Mouse (Mus musculus): ENCODE data around the gene Med12.

Gene Med12

DNA sequence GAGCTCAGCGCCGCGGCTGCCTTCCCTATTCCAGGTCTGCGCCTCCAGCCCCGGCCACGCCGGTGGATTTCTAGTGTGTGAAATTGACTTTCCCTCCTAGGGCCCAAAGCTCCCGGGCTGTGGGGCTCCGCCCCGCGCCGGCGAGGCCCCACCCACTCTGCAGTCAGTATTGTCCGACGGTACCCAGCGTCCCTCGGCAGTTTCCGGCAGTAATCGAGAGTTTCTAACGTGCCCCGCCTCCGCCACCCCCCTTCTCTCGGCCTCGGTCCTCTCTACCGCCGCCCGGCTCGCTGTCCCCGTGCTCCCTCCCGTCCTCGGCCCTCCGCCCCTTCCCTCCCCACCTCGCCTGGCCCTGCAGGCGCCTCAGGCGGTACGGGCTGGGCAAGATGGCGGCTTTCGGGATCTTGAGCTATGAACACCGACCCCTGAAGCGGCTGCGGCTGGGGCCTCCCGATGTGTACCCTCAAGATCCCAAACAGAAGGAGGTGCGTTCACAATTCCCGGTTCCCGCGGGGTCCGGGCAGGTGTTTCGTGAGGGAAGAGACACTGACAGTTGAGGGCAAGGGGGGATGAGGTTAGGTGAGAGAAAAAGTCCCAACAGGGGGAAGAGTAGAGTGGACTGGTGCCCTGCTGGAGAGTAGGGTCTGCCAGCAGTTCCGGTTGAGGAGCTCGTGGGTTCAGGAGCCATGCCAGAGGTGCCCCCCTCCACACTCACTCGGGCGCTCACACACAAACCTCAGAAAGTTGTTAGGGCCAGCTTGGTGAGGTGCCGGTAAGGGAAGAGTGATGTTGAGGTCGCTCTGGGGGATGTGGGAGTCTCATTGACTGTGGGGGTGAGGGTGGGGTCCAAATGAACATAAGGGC is at the start of gene Med12:
Gene Med12, plus strand, starts transcription at position 156 of the 864 bp plus-strand sequence.
- peak; percentile 98 for ATAC-seq (ENCODE audit: low TSS enrichment)

GRCm38 (mm10) chrX:101245011-101245410 is 28.8 kb upstream of the Med12 start:
- no peak for ATAC-seq (ENCODE audit: low TSS enrichment)

GRCm38 (mm10) chrX:101253952-101254729 is 19.7 kb upstream of the Med12 start, which contains the start of gene Foxo4:
TSS of gene Foxo4 (plus strand) at chrX:101254528.
- peak; percentile 99 for ATAC-seq (ENCODE audit: low TSS enrichment)

- no peak for ATAC-seq (ENCODE audit: low TSS enrichment)
These were observed 19.1 kb upstream of the Med12 start for GRCm38 (mm10) chrX:101254740-101255139.

- ATAC-seq (ENCODE audit: low TSS enrichment): no peak
These were observed 17.2 kb upstream of the Med12 start for GRCm38 (mm10) chrX:101256603-101257002.

- no peak for ATAC-seq (ENCODE audit: low TSS enrichment)
These were observed 13.1 kb upstream of the Med12 start for GRCm38 (mm10) chrX:101260441-101261325.

DNA sequence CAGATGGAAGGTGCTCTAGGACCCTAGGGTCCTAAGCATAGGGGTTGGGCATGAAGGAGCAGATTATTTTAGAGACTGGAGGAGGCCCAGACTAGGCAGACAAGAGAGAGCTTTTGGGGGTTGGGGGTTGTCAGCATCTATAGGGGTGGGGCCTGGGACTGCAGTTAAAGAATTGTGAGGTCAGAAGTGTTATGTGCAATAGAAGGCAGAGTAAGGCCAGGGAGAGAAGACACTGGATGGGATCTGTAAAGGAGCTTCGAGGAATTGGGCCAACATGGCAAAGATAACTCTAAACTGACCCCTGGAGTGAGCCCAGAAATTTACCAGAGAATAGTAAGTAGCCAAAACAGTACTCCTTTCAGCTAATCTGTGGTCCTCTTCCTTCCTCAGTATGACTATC is 9.9 kb upstream of the Med12 start, which contains the start of gene Gm614:
Gene Gm614, minus strand, starts transcription at position 101 of the 400 bp plus-strand sequence.
- ATAC-seq (ENCODE audit: low TSS enrichment): no peak

DNA sequence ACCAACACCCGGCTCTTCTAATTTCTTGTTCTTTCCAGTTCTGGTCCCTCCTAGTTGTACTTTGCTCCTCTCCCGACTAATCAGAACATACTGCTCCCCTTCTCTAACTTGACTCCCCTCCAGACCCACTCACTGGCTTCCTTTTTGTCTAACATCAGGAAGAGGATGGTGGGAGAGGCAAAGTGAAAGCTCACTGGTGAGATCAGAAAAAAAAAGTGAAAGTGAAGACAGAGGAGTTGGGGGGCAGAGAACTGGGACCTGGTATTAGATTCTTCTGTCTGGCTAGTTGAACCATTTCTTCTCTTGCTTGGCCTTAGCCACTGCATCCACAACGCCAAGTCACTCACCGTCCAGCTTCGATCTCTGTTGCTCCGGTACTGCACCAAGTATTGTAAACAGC is 7.2 kb upstream of the Med12 start:
- no peak for ATAC-seq (ENCODE audit: low TSS enrichment)

DNA sequence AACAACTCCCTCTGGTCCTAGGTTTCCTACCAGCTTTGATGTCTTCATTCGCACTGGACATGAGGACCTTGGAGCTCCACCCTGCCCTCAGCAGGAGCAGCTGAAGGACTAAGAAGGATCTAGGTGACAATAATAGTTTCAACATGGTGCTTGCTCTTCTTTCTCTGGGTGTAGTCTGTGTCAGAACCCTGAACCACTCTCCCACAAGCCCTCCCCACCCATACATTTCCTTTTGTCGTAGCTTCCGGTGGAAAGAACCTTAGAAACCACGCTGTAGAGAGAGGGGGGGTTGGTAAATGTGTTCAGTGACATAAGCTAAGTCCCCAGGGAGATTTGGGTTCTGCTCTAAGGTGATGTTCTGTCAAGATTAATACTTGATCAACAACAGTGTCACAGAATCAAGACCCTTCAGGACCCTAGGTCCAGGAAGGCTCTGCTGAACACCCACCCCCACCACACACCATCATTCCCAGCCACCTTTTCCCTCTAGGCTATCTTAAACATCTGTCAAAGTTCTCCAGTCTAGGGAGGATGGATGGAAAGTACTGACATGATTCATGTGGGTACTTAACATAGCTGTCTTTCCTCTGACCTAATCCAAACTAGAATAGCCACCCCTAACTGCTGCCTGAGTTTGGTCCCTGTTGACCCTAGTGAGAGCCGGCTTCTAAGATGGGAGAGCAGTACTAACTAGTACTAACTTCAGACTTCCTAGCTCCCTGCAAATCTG is 5.6 kb upstream of the Med12 start, which contains the start of gene Il2rg:
Gene Il2rg, minus strand, starts transcription at position 231 of the 730 bp plus-strand sequence.
- ATAC-seq (ENCODE audit: low TSS enrichment): no peak

GRCm38 (mm10) chrX:101268755-101269124 is 5.1 kb upstream of the Med12 start, which contains the start of gene Gm20489:
TSS of gene Gm20489 (minus strand) at chrX:101269023.
- no peak for ATAC-seq (ENCODE audit: low TSS enrichment)

DNA sequence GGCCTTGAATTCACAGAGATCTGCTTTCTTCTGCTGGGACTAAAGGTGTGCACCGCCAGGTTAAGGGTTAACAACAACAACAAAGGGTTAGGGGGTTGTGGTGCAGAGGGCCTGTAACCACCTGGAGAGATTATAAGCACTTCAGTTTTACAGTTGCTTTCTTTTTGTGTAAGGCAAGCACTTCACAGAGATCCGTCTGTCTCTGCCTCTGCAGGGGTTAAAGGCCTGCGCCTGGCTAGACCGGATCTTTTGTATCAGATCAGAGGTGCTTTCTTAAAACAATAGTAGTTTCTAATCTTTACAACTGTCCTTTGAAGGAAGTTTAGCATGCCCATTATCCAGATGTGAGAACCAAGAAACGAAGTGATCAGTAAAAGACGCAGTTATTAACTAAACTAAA is 420 bp upstream of the Med12 start:
- ATAC-seq (ENCODE audit: low TSS enrichment): no peak

- no peak for ATAC-seq (ENCODE audit: low TSS enrichment)
These were observed 9.0 kb downstream of the Med12 start for GRCm38 (mm10) chrX:101282813-101283212.

GRCm38 (mm10) chrX:101285534-101285933 is 11.7 kb downstream of the Med12 start:
- peak; percentile 76 for ATAC-seq (ENCODE audit: low TSS enrichment)

GRCm38 (mm10) chrX:101285953-101286670 is 12.3 kb downstream of the Med12 start:
- ATAC-seq (ENCODE audit: low TSS enrichment): no peak

DNA sequence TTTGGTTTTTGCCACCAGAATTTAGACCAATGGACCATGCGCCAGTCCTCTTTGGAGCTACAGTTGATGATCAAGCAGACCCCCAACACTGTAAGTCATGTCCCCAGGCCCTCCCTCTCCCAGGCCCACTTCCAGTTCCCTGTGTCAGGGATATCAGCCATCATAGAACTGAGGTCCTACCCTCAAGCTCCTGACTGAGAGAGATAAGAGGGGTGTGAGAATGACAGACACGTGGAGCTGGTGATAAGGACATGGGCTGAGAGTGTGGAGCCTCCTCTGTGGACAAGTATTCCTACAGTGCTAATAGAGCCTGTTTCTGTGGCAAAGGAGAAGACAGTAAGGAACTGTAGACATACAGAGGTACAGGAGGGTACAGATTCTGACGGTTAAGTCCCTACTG is 13.7 kb downstream of the Med12 start:
- ATAC-seq (ENCODE audit: low TSS enrichment): no peak

- ATAC-seq (ENCODE audit: low TSS enrichment): no peak
These were observed 14.6 kb downstream of the Med12 start for GRCm38 (mm10) chrX:101288432-101288831.

GRCm38 (mm10) chrX:101289037-101289436 is 15.2 kb downstream of the Med12 start:
- no peak for ATAC-seq (ENCODE audit: low TSS enrichment)

DNA sequence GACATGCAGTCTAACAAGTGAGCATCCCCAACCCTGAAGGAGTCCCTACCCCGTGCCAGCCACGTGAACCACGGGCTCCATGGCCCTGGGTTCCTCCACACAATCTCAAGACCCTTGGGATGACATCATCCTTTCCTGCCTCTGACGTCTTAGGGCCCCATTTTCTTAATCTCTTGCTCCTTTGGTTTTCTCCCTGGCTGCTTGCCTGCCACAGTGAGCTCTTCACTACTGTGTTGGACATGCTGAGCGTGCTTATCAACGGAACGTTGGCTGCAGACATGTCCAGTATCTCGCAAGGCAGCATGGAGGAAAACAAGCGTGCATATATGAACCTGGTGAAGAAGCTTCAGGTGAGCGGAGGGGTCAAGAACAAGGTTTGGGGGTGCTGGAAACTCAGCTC is 16.3 kb downstream of the Med12 start:
- no peak for ATAC-seq (ENCODE audit: low TSS enrichment)

DNA sequence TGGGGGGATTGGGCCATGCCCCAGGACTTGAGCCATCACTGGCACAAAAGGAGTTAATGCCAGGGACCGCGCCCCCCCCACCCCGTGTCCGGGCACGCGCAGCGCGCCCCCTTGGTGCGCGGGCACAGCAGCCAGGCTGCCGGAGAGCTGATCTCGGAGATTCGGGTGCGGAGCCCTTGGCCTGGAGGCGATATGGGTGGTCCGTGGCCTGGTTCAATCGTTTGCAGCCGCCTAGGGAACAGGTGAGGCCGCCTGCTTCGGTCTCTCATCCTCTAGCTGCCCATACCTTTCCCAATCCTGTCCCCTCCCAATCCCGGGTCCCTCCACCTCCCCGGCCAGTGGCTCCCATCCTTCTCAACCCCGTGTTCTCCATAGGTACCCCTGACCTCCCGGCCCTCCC is 25.2 kb downstream of the Med12 start, which contains the start of gene Nlgn3:
Gene Nlgn3, plus strand, starts transcription at position 114 of the 400 bp plus-strand sequence.
- peak; percentile 24; the same call in 1 of the 2 replicates for ATAC-seq (ENCODE audit: low TSS enrichment)
